Mouse (Mus musculus): ENCODE results near the gene Ergic1. TPM values are rescaled to one million over a fixed set of nuclear protein-coding genes. Genes with fewer than 3 reads are reported as not detected.
A peak's percentile ranks its signal among the peaks of the same experiment; 100 is the strongest.

Ergic1 gene
- polyA plus RNA-seq, 1 experiment from 2014 or later = 118 TPM

DNA sequence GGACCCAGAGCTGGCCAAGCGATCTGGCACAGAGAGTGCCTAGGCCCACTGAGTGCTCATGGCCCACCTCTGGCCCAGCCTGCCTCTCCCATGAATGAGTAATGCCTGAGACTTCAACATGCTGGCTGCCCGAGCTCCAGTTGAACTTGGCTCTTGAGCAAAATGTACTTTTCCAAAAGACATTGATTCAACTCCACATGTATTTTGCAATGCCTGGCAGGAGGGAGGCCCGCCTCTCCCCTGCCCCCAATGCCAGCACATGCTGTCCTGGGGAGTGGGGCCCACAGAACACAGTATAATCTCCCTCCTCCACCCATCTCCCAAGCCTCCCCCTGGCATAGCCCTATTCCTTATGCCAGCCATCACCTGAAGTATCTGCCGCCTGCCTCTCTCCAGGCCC is 31.2 kb downstream of the Ergic1 start:
- H3K9ac ChIP-seq = no peak overlapping the region
- H3K4me2 ChIP-seq (replicated peaks) = no peak overlapping the region
- H3K27ac ChIP-seq (replicated peaks) = no peak overlapping the region
- H3K4me3 ChIP-seq (replicated peaks) = no peak overlapping the region
- no peak for ATAC-seq (ENCODE audit: insufficient number of reproducible peaks, low FRiP score, low TSS enrichment, low read depth)
- H3K4me1 ChIP-seq = peaks cover 28% of the 10 kb centered on the region
- H3K27me3 ChIP-seq = no peaks in the 10 kb centered on the region
- H3K9me3 ChIP-seq (replicated peaks) = no peaks in the 10 kb centered on the region
- H3K36me3 ChIP-seq = peaks cover 18% of the 10 kb centered on the region; the same call in 1 of the 2 replicates
- WGBS = 82% methylated on average over 4 of the region's 4 CpGs

DNA sequence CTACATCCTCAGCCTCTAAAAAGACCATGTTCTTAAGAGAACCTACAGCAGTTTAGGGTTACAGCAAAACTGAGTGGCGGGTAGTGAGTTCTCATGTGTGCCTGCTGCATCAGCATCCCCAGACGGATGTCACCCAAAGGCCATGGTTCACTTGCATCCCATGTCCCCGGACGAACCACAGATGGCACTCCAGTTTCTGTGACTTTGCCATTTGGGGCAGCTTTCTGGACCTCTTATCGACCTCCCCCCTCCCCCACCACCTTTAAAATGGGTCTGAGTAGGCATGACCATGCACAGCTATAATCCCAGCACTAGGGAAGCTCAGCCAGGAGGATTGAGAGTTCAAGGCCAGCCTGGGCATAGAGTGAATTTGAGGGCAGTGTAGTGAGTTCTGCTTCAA is 31.9 kb downstream of the Ergic1 start:
- Histone ChIP-seq H3K4me2 (replicated peaks) (no peak overlapping the region), H3K4me1 (peaks cover 28% of the 10 kb centered on the region), H3K27me3 (no peaks in the 10 kb centered on the region), H3K9me3 (replicated peaks) (no peaks in the 10 kb centered on the region), H3K27ac (replicated peaks) (no peak overlapping the region), H3K36me3 (peaks cover 13% of the 10 kb centered on the region; the same call in 1 of the 2 replicates), H3K9ac (no peak overlapping the region), H3K4me3 (replicated peaks) (no peak overlapping the region)
- 96% methylated on average over 5 of the region's 5 CpGs for WGBS
- no peak for ATAC-seq (ENCODE audit: insufficient number of reproducible peaks, low FRiP score, low TSS enrichment, low read depth)

DNA sequence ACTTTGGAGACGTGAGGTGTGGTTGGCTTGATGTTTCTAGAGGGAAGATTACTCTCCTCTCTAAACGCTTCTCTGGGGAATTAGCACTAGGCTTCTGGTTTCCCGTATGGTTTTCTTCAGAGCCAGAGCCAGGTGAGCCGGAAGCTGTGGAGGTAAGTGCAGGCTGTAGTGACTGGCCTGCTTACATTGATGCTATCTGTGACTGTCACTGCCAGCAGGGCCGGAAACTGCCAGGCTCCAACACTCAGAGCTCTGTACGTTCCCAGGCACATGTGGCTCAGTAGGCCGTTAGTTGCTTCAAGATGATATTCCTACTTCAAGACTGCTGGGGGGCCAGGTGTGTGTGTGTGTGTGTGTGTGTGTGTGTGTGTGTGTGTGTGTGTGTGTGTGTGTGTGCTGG is 32.9 kb downstream of the Ergic1 start:
- Histone ChIP-seq H3K4me3 (replicated peaks) (no peak overlapping the region), H3K27ac (replicated peaks) (no peak overlapping the region), H3K9me3 (replicated peaks) (no peaks in the 10 kb centered on the region), H3K36me3 (peaks cover 12% of the 10 kb centered on the region; the same call in 1 of the 2 replicates), H3K4me1 (peaks cover 31% of the 10 kb centered on the region), H3K4me2 (replicated peaks) (no peak overlapping the region), H3K27me3 (no peaks in the 10 kb centered on the region), H3K9ac (no peak overlapping the region)
- ATAC-seq (ENCODE audit: insufficient number of reproducible peaks, low FRiP score, low TSS enrichment, low read depth) = no peak
- WGBS = 78% methylated on average over 7 of the region's 7 CpGs

DNA sequence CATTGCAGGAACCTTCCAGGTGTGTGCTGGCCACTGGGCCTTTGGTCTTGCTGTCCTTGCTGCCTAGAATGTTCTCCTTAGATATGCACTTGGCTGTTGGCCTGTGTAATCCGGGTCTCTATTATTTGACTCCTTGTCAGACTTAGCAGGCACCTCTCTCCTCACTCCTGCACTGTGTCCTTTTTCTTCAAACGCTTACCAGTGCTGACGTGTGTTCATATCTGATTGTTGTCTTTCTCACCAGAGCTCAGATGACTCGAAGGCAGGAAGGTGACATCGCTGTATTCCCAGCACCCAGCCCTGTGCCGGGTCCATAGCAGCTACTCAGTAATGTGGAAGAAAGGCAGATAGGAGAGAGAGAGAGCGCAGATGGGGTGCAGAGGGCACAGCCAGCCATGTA is 33.7 kb downstream of the Ergic1 start:
- Histone ChIP-seq H3K4me3 (replicated peaks) (no peak overlapping the region), H3K36me3 (peaks cover 12% of the 10 kb centered on the region; the same call in 1 of the 2 replicates), H3K9me3 (replicated peaks) (no peaks in the 10 kb centered on the region), H3K27ac (replicated peaks) (peak overlapping the region; percentile 86), H3K4me2 (replicated peaks) (no peak overlapping the region), H3K4me1 (peaks cover 33% of the 10 kb centered on the region), H3K9ac (no peak overlapping the region), H3K27me3 (no peaks in the 10 kb centered on the region)
- ATAC-seq (ENCODE audit: insufficient number of reproducible peaks, low FRiP score, low TSS enrichment, low read depth) = no peak
- 86% methylated on average over 7 of the region's 7 CpGs for WGBS

DNA sequence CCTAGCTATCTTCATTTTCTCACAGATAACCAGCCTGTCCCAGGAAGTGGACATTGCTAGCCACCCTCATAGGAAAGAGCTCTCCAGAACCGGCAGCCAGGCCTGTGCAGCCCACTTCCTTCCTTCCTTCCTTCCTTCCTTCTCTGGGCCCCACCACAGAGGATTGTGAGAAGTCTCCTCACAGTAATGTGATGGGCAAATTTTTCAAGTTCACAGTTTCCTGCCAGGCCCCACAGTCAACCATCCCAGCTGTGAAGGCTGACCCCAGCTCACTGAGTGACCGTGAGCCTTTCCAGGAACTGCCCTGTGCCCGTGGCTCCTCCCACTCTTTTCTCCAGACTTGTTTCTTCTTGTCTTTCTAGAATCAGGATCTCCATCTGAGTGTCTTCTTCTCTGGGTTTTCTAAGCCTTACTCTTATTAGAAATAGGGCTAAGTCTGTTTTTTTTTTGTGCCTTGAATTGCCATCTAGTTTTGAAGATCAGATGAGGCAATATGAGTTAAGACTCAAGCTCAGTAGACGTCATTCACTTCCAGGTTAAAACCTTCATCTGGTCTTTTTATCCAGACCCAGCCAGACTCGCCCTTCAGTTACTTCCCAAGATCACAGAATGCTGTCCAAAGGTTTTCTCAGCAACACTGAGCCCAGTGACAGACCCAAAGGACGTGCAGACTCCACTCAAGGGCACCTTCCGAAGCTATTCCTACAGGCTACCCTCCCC is 34.3 kb downstream of the Ergic1 start:
- Histone ChIP-seq H3K27ac (replicated peaks) (peak overlapping the region; percentile 86), H3K36me3 (peaks cover 10% of the 10 kb centered on the region; the same call in 1 of the 2 replicates), H3K4me2 (replicated peaks) (peak overlapping the region; percentile 6; the same call in 1 of the 2 replicates), H3K9ac (no peak overlapping the region), H3K9me3 (replicated peaks) (no peaks in the 10 kb centered on the region), H3K4me3 (replicated peaks) (no peak overlapping the region), H3K4me1 (peaks cover 35% of the 10 kb centered on the region), H3K27me3 (no peaks in the 10 kb centered on the region)
- ATAC-seq (ENCODE audit: insufficient number of reproducible peaks, low FRiP score, low TSS enrichment, low read depth) = no peak; the same call in 1 of the 2 replicates
- 43% methylated on average over 7 of the region's 7 CpGs for WGBS

DNA sequence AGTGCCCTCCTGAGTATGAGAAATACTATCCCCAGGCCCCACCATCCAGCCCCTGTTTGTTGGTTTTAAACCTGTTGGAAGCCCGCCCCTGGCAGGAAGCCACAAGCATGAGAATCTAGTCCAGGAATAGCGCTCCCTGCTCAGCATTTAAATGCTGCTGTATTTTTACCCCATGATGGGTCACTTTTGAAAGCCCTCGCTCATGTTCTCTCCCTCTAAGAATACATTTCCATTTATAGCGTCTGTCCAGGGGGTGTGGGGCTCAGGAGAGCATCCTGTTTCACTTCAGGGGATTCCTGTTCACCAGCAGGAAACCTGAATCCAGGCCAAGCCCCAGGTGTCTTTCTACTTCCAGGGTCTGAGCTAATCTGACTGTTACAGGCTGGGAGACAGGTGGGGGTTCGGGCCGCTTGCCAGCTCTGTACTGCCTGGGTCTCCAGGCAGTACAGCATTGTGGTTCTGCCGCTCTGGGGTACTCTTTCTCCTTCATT is 34.9 kb downstream of the Ergic1 start:
- H3K4me2 ChIP-seq (replicated peaks) = peak overlapping the region; percentile 6; the same call in 1 of the 2 replicates
- no peak overlapping the region for H3K9ac ChIP-seq
- H3K27ac ChIP-seq (replicated peaks) = peak overlapping the region; percentile 86
- peaks cover 5% of the 10 kb centered on the region; the same call in 1 of the 2 replicates for H3K36me3 ChIP-seq
- 28% methylated on average over 7 of the region's 7 CpGs for WGBS
- ATAC-seq (ENCODE audit: insufficient number of reproducible peaks, low FRiP score, low TSS enrichment, low read depth) = peak; percentile 74
- no peaks in the 10 kb centered on the region for H3K9me3 ChIP-seq (replicated peaks)
- H3K4me3 ChIP-seq (replicated peaks) = no peak overlapping the region
- no peaks in the 10 kb centered on the region for H3K27me3 ChIP-seq
- peaks cover 38% of the 10 kb centered on the region for H3K4me1 ChIP-seq

DNA sequence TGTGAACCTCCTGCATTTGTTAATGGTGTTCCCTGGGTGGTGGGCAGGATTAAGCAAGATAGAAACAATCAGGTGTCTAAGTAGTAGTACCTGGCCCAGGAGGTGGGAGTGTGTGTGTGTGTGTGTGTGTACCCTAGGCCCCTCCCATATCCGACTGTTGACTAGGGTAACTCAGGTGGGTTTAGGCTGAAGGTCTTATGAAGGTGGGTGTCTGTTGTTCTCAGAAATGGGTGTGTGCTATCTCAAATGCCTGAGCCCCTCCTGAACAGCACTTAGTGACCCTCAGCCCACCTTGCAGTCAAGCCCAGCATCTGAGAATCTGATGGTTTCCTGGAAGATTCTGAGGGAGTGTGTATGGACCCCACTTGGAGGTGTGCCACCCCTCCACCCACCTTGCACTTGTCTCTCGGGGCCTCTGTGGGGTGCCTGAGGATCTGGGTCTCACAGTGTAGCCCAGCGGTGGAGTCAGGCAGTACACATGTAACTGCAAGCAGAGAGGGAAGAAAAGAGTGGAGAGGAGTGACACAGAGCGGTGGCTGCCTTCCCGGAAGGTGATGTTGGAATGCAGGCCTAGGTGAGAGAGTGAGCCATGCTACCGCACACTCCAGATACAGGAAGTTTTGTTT is 35.7 kb downstream of the Ergic1 start:
- no peak for ATAC-seq (ENCODE audit: insufficient number of reproducible peaks, low FRiP score, low TSS enrichment, low read depth)
- Histone ChIP-seq H3K9me3 (replicated peaks) (no peaks in the 10 kb centered on the region), H3K4me3 (replicated peaks) (no peak overlapping the region), H3K27me3 (no peaks in the 10 kb centered on the region), H3K4me2 (replicated peaks) (no peak overlapping the region), H3K9ac (no peak overlapping the region), H3K36me3 (peaks cover 5% of the 10 kb centered on the region; the same call in 1 of the 2 replicates), H3K4me1 (peaks cover 46% of the 10 kb centered on the region), H3K27ac (replicated peaks) (peak overlapping the region; percentile 86)
- 75% methylated on average over 6 of the region's 6 CpGs for WGBS

DNA sequence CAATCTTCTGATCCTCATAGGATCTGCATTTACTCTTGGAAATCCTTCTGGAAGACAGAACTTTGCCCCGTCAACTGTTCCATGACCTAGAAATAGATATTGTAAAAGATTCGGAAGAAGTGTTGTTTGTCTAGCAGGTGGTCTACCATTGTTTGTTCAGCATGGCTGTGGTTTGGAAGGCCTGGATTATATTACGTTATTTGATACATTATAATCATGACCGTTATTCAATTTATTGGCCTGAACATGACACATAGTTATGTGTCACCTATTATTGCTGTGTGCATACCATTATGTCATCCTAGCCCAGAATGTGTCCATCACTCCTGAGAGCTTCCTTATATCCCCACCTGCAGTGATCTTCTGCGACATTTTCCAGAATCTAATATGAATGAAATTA is 37.6 kb downstream of the Ergic1 start:
- H3K27ac ChIP-seq (replicated peaks) = no peak overlapping the region
- no peak overlapping the region for H3K4me3 ChIP-seq (replicated peaks)
- no peaks in the 10 kb centered on the region; the same call in 1 of the 2 replicates for H3K36me3 ChIP-seq
- H3K27me3 ChIP-seq = no peaks in the 10 kb centered on the region
- no peaks in the 10 kb centered on the region for H3K9me3 ChIP-seq (replicated peaks)
- peaks cover 62% of the 10 kb centered on the region for H3K4me1 ChIP-seq
- H3K4me2 ChIP-seq (replicated peaks) = no peak overlapping the region
- H3K9ac ChIP-seq = no peak overlapping the region
- WGBS = 85% methylated on average over 5 of the region's 5 CpGs
- ATAC-seq (ENCODE audit: insufficient number of reproducible peaks, low FRiP score, low TSS enrichment, low read depth) = no peak

DNA sequence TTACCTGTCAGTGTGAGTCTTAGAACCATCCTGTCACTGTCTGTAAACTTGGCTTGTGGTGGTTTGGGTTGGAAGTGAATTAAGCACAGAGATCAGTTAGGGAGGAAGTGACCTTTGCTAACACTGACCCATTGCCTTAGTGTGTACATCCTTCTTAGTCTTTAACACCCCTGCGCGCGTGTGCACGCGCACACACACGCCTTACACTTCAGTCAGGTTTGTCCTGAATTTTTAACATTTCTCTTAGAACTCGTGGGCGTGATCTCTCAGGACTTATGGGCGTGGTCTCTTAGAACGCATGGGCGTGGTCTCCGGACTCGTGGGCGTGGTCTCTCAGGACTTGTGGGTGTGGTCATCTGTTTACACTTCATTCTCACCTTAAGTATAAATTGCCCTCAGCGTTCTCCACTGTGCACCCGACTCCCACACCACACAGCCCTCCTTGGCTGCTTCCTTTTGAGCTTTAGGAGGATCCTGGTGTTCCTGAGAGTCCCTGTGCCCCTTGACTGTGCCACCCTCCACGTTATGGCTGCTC is 39.7 kb downstream of the Ergic1 start:
- H3K27me3 ChIP-seq = no peaks in the 10 kb centered on the region
- no peak overlapping the region for H3K9ac ChIP-seq
- H3K9me3 ChIP-seq (replicated peaks) = no peaks in the 10 kb centered on the region
- no peaks in the 10 kb centered on the region; the same call in 1 of the 2 replicates for H3K36me3 ChIP-seq
- 66% methylated on average over 17 of the region's 17 CpGs for WGBS
- H3K4me2 ChIP-seq (replicated peaks) = no peak overlapping the region
- peak overlapping the region; percentile 71; the same call in 1 of the 2 replicates for H3K27ac ChIP-seq (replicated peaks)
- H3K4me1 ChIP-seq = peaks cover 48% of the 10 kb centered on the region
- no peak for ATAC-seq (ENCODE audit: insufficient number of reproducible peaks, low FRiP score, low TSS enrichment, low read depth)
- H3K4me3 ChIP-seq (replicated peaks) = no peak overlapping the region

DNA sequence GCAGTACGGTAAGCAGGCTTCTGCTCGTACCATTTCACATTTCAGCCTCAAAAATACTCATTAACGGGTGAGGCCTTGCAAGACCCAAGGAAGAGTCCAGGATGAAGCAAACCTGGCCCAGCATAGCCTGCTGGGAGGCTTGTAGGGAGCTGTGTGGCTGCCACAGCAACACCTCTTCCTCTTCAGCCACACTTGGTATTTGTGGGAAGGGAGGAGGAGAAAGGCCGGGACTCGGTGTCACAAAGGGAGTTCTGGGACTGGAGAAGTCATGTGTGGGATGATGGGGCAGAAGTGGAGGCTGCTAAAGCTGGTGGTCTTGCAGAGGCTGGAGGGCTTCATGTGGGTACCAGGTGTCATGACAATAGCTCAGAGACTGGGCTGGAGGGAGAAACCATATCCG is 40.2 kb downstream of the Ergic1 start:
- Histone ChIP-seq H3K4me3 (replicated peaks) (no peak overlapping the region), H3K4me2 (replicated peaks) (no peak overlapping the region), H3K27me3 (no peaks in the 10 kb centered on the region), H3K9ac (no peak overlapping the region), H3K27ac (replicated peaks) (peak overlapping the region; percentile 71; the same call in 1 of the 2 replicates), H3K9me3 (replicated peaks) (no peaks in the 10 kb centered on the region), H3K36me3 (no peaks in the 10 kb centered on the region; the same call in 1 of the 2 replicates), H3K4me1 (peaks cover 42% of the 10 kb centered on the region)
- WGBS = 68% methylated on average over 6 of the region's 6 CpGs
- ATAC-seq (ENCODE audit: insufficient number of reproducible peaks, low FRiP score, low TSS enrichment, low read depth) = no peak

DNA sequence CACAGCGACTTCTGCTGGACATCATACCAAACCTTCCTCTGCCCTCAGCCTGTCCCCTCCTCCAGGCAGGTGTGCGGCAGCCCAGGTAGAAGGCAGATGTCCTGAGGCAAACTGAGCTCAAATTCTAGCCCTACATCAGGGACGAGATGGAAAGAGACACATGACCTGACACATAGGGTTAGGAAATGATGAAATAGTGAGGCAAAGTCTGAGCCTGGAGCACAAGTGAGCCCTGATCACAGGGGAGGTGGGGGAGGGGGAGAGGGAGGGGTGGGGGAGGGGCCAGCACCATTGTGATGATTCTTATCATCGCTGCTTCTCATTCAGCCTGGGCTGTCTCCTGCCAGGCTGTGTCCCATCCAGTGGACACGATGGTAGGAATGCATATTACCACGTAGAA is 40.6 kb downstream of the Ergic1 start:
- 48% methylated on average over 6 of the region's 6 CpGs for WGBS
- no peak for ATAC-seq (ENCODE audit: insufficient number of reproducible peaks, low FRiP score, low TSS enrichment, low read depth)
- H3K9me3 ChIP-seq (replicated peaks) = no peaks in the 10 kb centered on the region

More for the DNA sequence above, 40.6 kb downstream of the Ergic1 start:
- peak overlapping the region; percentile 71 for H3K27ac ChIP-seq (replicated peaks)
- no peak overlapping the region for H3K4me2 ChIP-seq (replicated peaks)
- no peaks in the 10 kb centered on the region; the same call in 1 of the 2 replicates for H3K36me3 ChIP-seq
- no peak overlapping the region for H3K4me3 ChIP-seq (replicated peaks)
- H3K4me1 ChIP-seq = peaks cover 38% of the 10 kb centered on the region
- H3K9ac ChIP-seq = no peak overlapping the region
- H3K27me3 ChIP-seq = no peaks in the 10 kb centered on the region

Measured in embryonic facial prominence, embryonic 15.5 days (tissue).